Mouse (Mus musculus) kidney, postnatal 10 days (tissue): ENCODE results near the gene Ppp1r1a.
A peak's percentile ranks its signal among the peaks of the same experiment; 100 is the strongest.

Experiments
- DNase-seq: peaks from one replicate; pipeline ENCODE4 v3.0.0; 2021; ENCODE audit warnings: mixed read lengths

The Ppp1r1a gene

GRCm38 (mm10) chr15:103513621-103514031 is 24.2 kb downstream of the Ppp1r1a start:
- no peak for DNase-seq

DNA sequence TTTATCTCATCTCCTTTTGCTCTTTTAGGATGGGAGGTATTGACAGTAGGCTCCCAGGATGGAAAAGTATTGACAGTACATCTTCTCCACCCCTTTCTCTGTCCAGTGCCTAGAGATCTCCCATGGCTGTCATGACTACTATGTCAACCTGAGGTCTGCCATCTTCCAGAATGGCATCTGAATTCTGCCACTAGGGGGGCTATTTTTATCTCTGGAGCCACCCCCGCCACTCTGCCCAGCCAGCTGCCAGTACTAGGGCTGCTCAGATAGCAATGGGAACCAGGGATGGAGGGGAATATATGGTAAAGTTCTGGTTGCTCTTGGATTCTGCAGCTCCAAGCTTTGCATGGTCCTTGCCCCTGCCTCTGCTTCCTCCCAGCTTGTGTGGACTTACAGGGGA is 26.2 kb downstream of the Ppp1r1a start:
- no peak for DNase-seq

GRCm38 (mm10) chr15:103509317-103509716 is 28.5 kb downstream of the Ppp1r1a start:
- DNase-seq = no peak

DNA sequence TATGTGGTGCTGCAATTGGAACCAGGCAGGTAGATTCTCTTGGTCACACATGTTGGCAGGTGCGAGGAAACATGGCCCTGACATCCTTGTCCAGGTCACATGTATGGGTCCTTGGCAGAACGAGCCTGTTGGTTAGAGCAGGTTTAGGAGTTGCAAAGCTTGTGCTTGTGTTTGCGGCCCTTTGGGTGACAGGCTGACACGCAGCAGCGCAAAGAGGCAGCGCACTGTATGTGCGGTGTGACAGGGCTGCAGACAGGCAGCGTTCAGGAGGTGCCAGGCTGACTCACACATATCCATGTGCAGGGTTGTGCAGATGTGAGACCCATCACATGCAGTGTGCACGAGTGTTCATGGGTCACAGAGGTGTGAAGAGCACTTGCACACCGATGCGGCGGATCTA is 34.1 kb downstream of the Ppp1r1a start:
- no peak for DNase-seq

GRCm38 (mm10) chr15:103503251-103503600 is 34.6 kb downstream of the Ppp1r1a start:
- DNase-seq = no peak

DNA sequence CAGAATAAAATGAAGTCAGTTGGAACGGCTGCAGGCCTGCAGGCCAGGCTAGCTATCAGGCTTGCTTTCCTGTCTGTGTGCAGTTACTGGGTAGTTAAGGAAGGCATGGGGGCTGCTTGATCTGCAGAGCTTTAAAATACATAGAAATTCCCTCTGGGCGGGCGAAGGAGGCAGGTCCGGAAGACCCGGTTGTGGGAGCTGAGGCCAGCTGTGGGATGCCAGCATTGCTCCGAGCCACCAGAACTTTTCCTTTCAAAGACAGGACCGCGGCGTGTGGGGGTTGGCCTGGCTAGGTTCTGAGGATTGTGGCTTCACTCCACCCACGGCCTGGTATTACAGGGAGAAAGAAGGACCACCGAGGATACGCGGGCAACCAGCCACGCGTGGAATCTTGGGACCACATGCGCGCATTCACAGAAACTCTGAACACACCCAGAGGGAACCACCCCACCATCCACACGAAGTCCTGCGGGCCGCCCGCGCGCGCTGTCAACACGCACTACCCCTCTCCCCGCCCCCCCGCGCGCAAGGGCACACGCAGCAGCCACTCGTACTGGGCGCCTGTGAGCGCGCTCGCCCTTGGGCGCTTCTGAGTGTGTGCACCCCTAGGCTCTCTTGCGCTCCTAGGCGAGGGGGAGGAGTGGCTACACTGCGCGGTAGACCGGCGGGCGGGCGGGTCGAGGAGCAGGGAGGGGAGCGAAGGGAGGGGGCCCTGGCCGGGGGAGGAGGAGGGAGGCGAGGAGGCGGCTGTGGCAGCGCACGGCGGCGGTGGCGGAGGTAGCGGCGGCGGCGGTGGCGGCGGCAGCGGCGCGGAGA is 35.2 kb downstream of the Ppp1r1a start, which contains the start of gene Pde1b:
Gene Pde1b, plus strand, starts transcription at position 600 of the 816 bp plus-strand sequence.
- peak; percentile 80 for DNase-seq

GRCm38 (mm10) chr15:103501186-103501585 is 36.6 kb downstream of the Ppp1r1a start:
- no peak for DNase-seq

GRCm38 (mm10) chr15:103500723-103501122 is 37.1 kb downstream of the Ppp1r1a start:
- DNase-seq = no peak

- DNase-seq = no peak
Observed at GRCm38 (mm10) chr15:103498157-103498556, 39.6 kb downstream of the Ppp1r1a start.

DNA sequence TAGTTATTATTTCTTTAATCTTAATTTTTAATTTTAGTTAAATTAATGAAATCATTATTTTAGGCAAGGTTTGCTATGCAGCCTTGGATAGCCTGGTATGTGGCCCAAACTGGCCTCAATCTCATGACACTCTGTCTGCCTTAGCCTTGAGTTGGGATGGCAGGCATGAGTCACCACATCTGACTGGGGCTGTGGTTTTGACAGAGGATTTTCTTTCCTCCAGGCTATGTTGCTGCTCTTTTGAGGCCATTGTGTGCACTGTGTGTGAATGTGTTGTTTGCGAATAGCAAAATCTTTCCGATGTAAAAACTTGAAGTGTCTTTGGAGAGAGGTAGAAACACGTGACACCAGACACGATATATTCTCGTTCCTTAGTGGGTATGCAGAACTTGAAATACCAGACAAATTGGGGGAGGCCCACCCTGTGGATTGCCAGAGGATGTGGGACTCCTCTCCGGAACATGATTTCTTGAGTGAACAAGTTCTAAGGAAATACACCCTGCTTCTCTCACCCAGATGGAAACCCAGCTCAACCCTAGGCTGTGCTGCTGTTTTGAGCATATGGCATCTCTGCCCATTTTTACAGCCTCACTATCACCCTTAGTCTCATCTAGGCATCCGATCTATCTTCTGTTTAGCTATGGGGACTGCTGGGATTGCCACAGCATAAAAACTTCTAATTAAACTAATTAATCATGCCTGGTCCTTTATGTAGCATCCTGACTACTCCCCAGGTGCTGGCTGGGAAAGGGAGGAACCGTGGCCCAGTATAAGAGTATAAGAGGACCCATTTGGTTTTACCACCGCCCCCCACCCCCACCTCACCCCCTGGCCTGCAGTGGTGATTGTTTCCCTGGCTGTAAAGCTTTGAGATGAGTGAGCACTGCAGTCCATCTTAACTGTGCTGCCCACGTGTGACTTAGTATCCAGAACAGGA is 41.3 kb downstream of the Ppp1r1a start:
- no peak for DNase-seq

DNA sequence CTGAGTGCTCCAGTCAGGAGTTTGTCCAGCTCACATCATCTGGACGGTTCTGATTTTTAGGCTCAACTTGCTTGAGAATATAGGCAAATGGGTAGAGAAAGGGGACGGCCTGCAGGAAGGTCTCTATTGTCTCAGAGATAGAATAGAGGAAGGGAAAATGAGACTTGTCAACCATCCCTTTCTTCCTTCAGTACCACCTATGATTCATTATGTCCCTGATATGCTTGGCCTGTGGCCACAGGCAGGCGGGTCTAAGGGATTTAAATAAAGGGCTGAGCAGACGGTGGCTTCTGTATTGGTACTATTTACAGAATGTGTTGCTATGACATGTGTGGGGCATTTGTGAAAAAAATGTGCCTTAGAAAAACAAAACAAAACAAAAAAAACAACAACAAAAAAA is 49.5 kb downstream of the Ppp1r1a start:
- no peak for DNase-seq

DNA sequence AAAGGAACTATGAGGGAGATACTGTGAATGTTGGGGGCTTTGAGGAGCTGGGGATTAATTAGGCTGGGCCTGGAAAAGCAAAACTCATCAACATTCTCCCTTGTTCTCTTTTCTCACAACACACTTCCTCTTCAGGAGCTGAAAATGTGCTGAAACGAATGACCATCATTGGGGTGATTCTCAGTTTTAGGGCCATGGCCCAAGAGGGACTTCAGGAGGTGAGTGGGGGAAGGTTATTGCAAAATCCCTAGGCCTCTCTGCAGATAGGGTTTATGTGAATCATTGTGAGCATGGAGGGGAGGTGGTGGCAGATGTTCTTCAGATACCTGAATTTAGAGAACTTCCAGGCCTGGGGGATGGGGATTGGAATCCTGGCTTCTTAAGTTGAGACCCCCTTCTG is 51.1 kb downstream of the Ppp1r1a start:
- no peak for DNase-seq

- DNase-seq = no peak
Observed at GRCm38 (mm10) chr15:103485106-103485505, 52.7 kb downstream of the Ppp1r1a start.

DNA sequence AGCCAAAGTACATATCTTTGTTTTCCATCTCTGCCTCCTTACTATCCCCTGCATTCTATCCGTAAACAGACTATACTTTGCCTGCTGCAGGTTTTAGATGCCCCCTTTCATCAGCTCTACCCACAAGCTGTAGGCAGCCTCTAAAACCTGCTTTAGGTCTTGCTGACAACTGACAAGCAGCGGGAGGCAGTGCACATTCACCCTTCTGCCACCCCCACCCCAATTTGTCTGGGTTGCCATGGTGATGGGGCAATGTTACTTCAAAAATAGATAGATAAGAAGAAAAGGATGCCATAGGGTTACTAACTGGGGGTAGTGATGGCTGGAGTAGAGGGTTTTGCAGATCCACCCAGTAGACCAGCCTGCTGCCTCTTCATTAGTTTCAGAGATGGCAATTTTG is 53.3 kb downstream of the Ppp1r1a start:
- no peak for DNase-seq

DNA sequence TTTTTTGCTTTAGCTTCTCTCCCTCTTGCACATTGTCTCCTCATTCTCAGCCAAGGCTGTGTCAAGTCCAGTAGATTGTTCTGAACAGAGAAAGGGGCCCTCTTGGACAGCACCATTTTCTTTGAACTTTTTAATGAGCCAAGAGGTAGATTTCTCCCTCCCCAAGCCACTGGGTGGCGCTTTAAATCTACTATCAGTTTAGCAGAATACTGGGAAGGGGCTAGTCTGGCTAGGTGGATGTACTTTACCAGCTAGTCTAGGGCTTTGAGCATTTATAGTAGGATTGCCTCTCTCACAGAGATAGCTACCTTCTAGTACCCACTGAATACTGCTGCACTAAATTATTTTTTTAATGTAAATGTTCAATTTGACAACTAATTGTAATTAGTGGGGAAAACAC is 55.3 kb downstream of the Ppp1r1a start:
- peak; percentile 46 for DNase-seq
